Mouse (Mus musculus): ENCODE measurements at regions not wholly inside any gene's neighbourhood (a gene's known extent, or its start where the extent isn't known, plus 50 kb on each side); places are given as distances from the start of the nearest gene placed in this dataset.

GRCm38 (mm10) chr14:104030784-104031470 is 186.7 kb upstream of the Ednrb start:
- intact Hi-C loops (cut with DNase I) = loop anchor here (1.0 to 10.0 kb wide), 4 partner anchors 134 to 1094 kb away; no protein-coding TSS in a partner anchor
- no peak for DNase-seq (ENCODE audit: extremely low spot score in 1 of 2, low spot score in 2 of 2)

GRCm38 (mm10) chr14:104029668-104030530 is 185.7 kb upstream of the Ednrb start:
- intact Hi-C loops (cut with DNase I) = loop anchor here (1.0 to 10.0 kb wide), 5 partner anchors 135 to 1095 kb away; partner anchors contain the start of gene Ednrb
- no peak for DNase-seq (ENCODE audit: extremely low spot score in 1 of 2, low spot score in 2 of 2)

- intact Hi-C loops (cut with DNase I) = loop anchor here (5.0 kb wide), 1 partner anchor 186 kb away; the partner anchor contains the start of gene Ednrb
Measured at GRCm38 (mm10) chr14:104027900-104028285, 183.7 kb upstream of the Ednrb start.

GRCm38 (mm10) chr14:104027077-104027899 is 183.1 kb upstream of the Ednrb start:
- DNase-seq (ENCODE audit: extremely low spot score in 1 of 2, low spot score in 2 of 2) = peak; percentile 47 to 51
- intact Hi-C loops (cut with DNase I) = loop anchor here (5.0 kb wide), 1 partner anchor 185 kb away; the partner anchor contains the start of gene Ednrb

More at GRCm38 (mm10) chr14:104027900-104028285, 183.7 kb upstream of the Ednrb start:
- no peak for DNase-seq (ENCODE audit: extremely low spot score in 1 of 2, low spot score in 2 of 2)

GRCm38 (mm10) chr14:104008538-104008937 is 164.3 kb upstream of the Ednrb start:
- intact Hi-C loops (cut with DNase I) = no loop called here
- DNase-seq (ENCODE audit: extremely low spot score in 1 of 2, low spot score in 2 of 2) = no peak

GRCm38 (mm10) chr14:104006426-104006825 is 162.2 kb upstream of the Ednrb start:
- DNase-seq (ENCODE audit: extremely low spot score in 1 of 2, low spot score in 2 of 2) = no peak
- intact Hi-C loops (cut with DNase I) = no loop called here

GRCm38 (mm10) chr14:104005132-104005531 is 160.9 kb upstream of the Ednrb start:
- no peak for DNase-seq (ENCODE audit: extremely low spot score in 1 of 2, low spot score in 2 of 2)
- intact Hi-C loops (cut with DNase I) = no loop called here

GRCm38 (mm10) chr14:104002421-104002820 is 158.2 kb upstream of the Ednrb start:
- intact Hi-C loops (cut with DNase I) = no loop called here
- no peak for DNase-seq (ENCODE audit: extremely low spot score in 1 of 2, low spot score in 2 of 2)

- DNase-seq (ENCODE audit: extremely low spot score in 1 of 2, low spot score in 2 of 2) = no peak
- intact Hi-C loops (cut with DNase I) = no loop called here
Measured at GRCm38 (mm10) chr14:103990418-103990817, 146.2 kb upstream of the Ednrb start.

- intact Hi-C loops (cut with DNase I) = no loop called here
- no peak for DNase-seq (ENCODE audit: extremely low spot score in 1 of 2, low spot score in 2 of 2)
Measured at GRCm38 (mm10) chr14:103989949-103990348, 145.7 kb upstream of the Ednrb start.

GRCm38 (mm10) chr14:103987266-103987665 is 143.1 kb upstream of the Ednrb start:
- no peak for DNase-seq (ENCODE audit: extremely low spot score in 1 of 2, low spot score in 2 of 2)
- intact Hi-C loops (cut with DNase I) = no loop called here

- DNase-seq (ENCODE audit: extremely low spot score in 1 of 2, low spot score in 2 of 2) = no peak
- intact Hi-C loops (cut with DNase I) = no loop called here
Measured at GRCm38 (mm10) chr14:103984349-103984748, 140.1 kb upstream of the Ednrb start.

GRCm38 (mm10) chr14:103978808-103979207 is 134.6 kb upstream of the Ednrb start:
- intact Hi-C loops (cut with DNase I) = no loop called here
- no peak for DNase-seq (ENCODE audit: extremely low spot score in 1 of 2, low spot score in 2 of 2)

- intact Hi-C loops (cut with DNase I) = no loop called here
- no peak for DNase-seq (ENCODE audit: extremely low spot score in 1 of 2, low spot score in 2 of 2)
Measured at GRCm38 (mm10) chr14:103977769-103978168, 133.6 kb upstream of the Ednrb start.

- DNase-seq (ENCODE audit: extremely low spot score in 1 of 2, low spot score in 2 of 2) = no peak
- intact Hi-C loops (cut with DNase I) = no loop called here
Measured at GRCm38 (mm10) chr14:103973955-103974354, 129.8 kb upstream of the Ednrb start.

- intact Hi-C loops (cut with DNase I) = no loop called here
- DNase-seq (ENCODE audit: extremely low spot score in 1 of 2, low spot score in 2 of 2) = no peak
Measured at GRCm38 (mm10) chr14:103973111-103973510, 128.9 kb upstream of the Ednrb start.

- no peak for DNase-seq (ENCODE audit: extremely low spot score in 1 of 2, low spot score in 2 of 2)
- intact Hi-C loops (cut with DNase I) = no loop called here
Measured at GRCm38 (mm10) chr14:103969305-103969704, 125.1 kb upstream of the Ednrb start.

- DNase-seq (ENCODE audit: extremely low spot score in 1 of 2, low spot score in 2 of 2) = no peak
- intact Hi-C loops (cut with DNase I) = no loop called here
Measured at GRCm38 (mm10) chr14:103966293-103966692, 122.1 kb upstream of the Ednrb start.

GRCm38 (mm10) chr14:103962303-103962881 is 118.2 kb upstream of the Ednrb start:
- intact Hi-C loops (cut with DNase I) = no loop called here
- DNase-seq (ENCODE audit: extremely low spot score in 1 of 2, low spot score in 2 of 2) = no peak

Measured in left cerebral cortex, postnatal 10 days (tissue).